Mouse (Mus musculus): ENCODE results near the gene Jagn1. TPM values are rescaled to one million over a fixed set of nuclear protein-coding genes. Genes with fewer than 3 reads are reported as not detected.
A peak's percentile ranks its signal among the peaks of the same experiment; 100 is the strongest.

Jagn1 gene
- polyA plus RNA-seq, 2 experiments, result 23.1 to 27.0 TPM

GRCm38 (mm10) chr6:113483729-113484128 lies 41.4 kb downstream of the Jagn1 start:
- WGBS (ENCODE audit: insufficient replicate concordance), result 10% methylated on average over 10 of the region's 10 CpGs
- TF ChIP-seq EP300 (IDR thresholded peaks at IDR 0.05; ENCODE audit: low read depth) (no peak), CTCF (IDR thresholded peaks at IDR 0.05; ENCODE audit: low read depth) (peak; percentile 20; the same call in 1 of the 2 replicates)
- Histone ChIP-seq H3K27ac (peak overlapping the region; percentile 45), H3K4me3 (ENCODE audit: insufficient read depth in 1 of 2, low read depth in 2 of 2, low read length in 2 of 2) (peak overlapping the region; percentile 59 to 66), H3K27me3 (ENCODE audit: control insufficient read depth, insufficient read depth, low read length) (peaks cover 8% of the 10 kb centered on the region), H3K9me3 (ENCODE audit: control insufficient read depth, low read length) (no peaks in the 10 kb centered on the region), H3K4me1 (replicated peaks; ENCODE audit: control insufficient read depth in 2 of 2, insufficient read depth in 2 of 2, low read length in 1 of 2) (peaks cover 6 to 17% of the 10 kb centered on the region in 2 experiments; a peak in 3 of 4 replicates), H3K9ac (replicated peaks) (peak overlapping the region; percentile 72), H3K4me2 (ENCODE audit: low read depth) (peak overlapping the region; percentile 73), H3K36me3 (replicated peaks; ENCODE audit: control insufficient read depth, insufficient read depth, low read depth) (no peaks in the 10 kb centered on the region)
- DNase-seq (ENCODE audit: low read depth in 3 of 3, low spot score in 3 of 3), result no peak
- ATAC-seq (ENCODE audit: insufficient read depth), result peak; percentile 17; the same call in 1 of the 2 replicates

- Histone ChIP-seq H3K4me3 (ENCODE audit: insufficient read depth in 1 of 2, low read depth in 2 of 2, low read length in 2 of 2) (no peak overlapping the region), H3K9me3 (ENCODE audit: control insufficient read depth, low read length) (no peaks in the 10 kb centered on the region), H3K36me3 (replicated peaks; ENCODE audit: control insufficient read depth, insufficient read depth, low read depth) (no peaks in the 10 kb centered on the region), H3K9ac (replicated peaks) (no peak overlapping the region), H3K27ac (no peak overlapping the region), H3K27me3 (ENCODE audit: control insufficient read depth, insufficient read depth, low read length) (peaks cover 3% of the 10 kb centered on the region), H3K4me1 (replicated peaks; ENCODE audit: control insufficient read depth in 2 of 2, insufficient read depth in 2 of 2, low read length in 1 of 2) (peaks cover 6 to 15% of the 10 kb centered on the region in 2 experiments; a peak in 3 of 4 replicates), H3K4me2 (ENCODE audit: low read depth) (no peak overlapping the region)
- TF ChIP-seq CTCF (IDR thresholded peaks at IDR 0.05; ENCODE audit: low read depth), result no peak
- TF ChIP-seq EP300 (IDR thresholded peaks at IDR 0.05; ENCODE audit: low read depth), result no peak
- 39% methylated on average over 7 of the region's 7 CpGs for WGBS (ENCODE audit: insufficient replicate concordance)
- peak in 2 of 3 experiments; percentile 32 to 41 for DNase-seq (ENCODE audit: low read depth in 3 of 3, low spot score in 3 of 3)
- ATAC-seq (ENCODE audit: insufficient read depth), result no peak
These were observed 44.8 kb downstream of the Jagn1 start for GRCm38 (mm10) chr6:113487125-113487576.

GRCm38 (mm10) chr6:113489410-113489809 lies 47.0 kb downstream of the Jagn1 start:
- Histone ChIP-seq H3K27me3 (ENCODE audit: control insufficient read depth, insufficient read depth, low read length) (peaks cover 2% of the 10 kb centered on the region; the same call in 1 of the 2 replicates), H3K36me3 (replicated peaks; ENCODE audit: control insufficient read depth, insufficient read depth, low read depth) (no peaks in the 10 kb centered on the region), H3K27ac (no peak overlapping the region), H3K4me2 (ENCODE audit: low read depth) (no peak overlapping the region), H3K4me1 (replicated peaks; ENCODE audit: control insufficient read depth in 2 of 2, insufficient read depth in 2 of 2, low read length in 1 of 2) (peaks cover 6 to 11% of the 10 kb centered on the region in 2 experiments; a peak in 3 of 4 replicates), H3K9me3 (ENCODE audit: control insufficient read depth, low read length) (no peaks in the 10 kb centered on the region), H3K9ac (replicated peaks) (no peak overlapping the region), H3K4me3 (ENCODE audit: insufficient read depth in 1 of 2, low read depth in 2 of 2, low read length in 2 of 2) (no peak overlapping the region)
- ATAC-seq (ENCODE audit: insufficient read depth), result no peak
- TF ChIP-seq EP300 (IDR thresholded peaks at IDR 0.05; ENCODE audit: low read depth), result no peak
- TF ChIP-seq CTCF (IDR thresholded peaks at IDR 0.05; ENCODE audit: low read depth), result no peak
- WGBS (ENCODE audit: insufficient replicate concordance), result 77% methylated on average over 14 of the region's 14 CpGs
- DNase-seq (ENCODE audit: low read depth in 3 of 3, low spot score in 3 of 3), result no peak

GRCm38 (mm10) chr6:113492101-113492864 lies 49.9 kb downstream of the Jagn1 start:
- TF ChIP-seq EP300 (IDR thresholded peaks at IDR 0.05; ENCODE audit: low read depth) (no peak), CTCF (IDR thresholded peaks at IDR 0.05; ENCODE audit: low read depth) (no peak)
- WGBS (ENCODE audit: insufficient replicate concordance), result 75% methylated on average over 24 of the region's 24 CpGs
- DNase-seq (ENCODE audit: low read depth in 3 of 3, low spot score in 3 of 3) (no peak), ATAC-seq (ENCODE audit: insufficient read depth) (no peak)
- Histone ChIP-seq H3K9ac (replicated peaks) (no peak overlapping the region), H3K9me3 (ENCODE audit: control insufficient read depth, low read length) (no peaks in the 10 kb centered on the region), H3K27me3 (ENCODE audit: control insufficient read depth, insufficient read depth, low read length) (peaks cover 12% of the 10 kb centered on the region), H3K4me1 (replicated peaks; ENCODE audit: control insufficient read depth in 2 of 2, insufficient read depth in 2 of 2, low read length in 1 of 2) (peaks cover 3 to 5% of the 10 kb centered on the region in 2 experiments; a peak in 3 of 4 replicates), H3K4me3 (ENCODE audit: insufficient read depth in 1 of 2, low read depth in 2 of 2, low read length in 2 of 2) (no peak overlapping the region), H3K27ac (no peak overlapping the region), H3K4me2 (ENCODE audit: low read depth) (no peak overlapping the region), H3K36me3 (replicated peaks; ENCODE audit: control insufficient read depth, insufficient read depth, low read depth) (no peaks in the 10 kb centered on the region)

- Histone ChIP-seq H3K27me3 (ENCODE audit: control insufficient read depth, insufficient read depth, low read length) (peaks cover 12% of the 10 kb centered on the region), H3K4me2 (ENCODE audit: low read depth) (peak overlapping the region; percentile 75), H3K4me3 (ENCODE audit: insufficient read depth in 1 of 2, low read depth in 2 of 2, low read length in 2 of 2) (peak overlapping the region; percentile 16 to 51), H3K27ac (no peak overlapping the region), H3K36me3 (replicated peaks; ENCODE audit: control insufficient read depth, insufficient read depth, low read depth) (no peaks in the 10 kb centered on the region), H3K4me1 (replicated peaks; ENCODE audit: control insufficient read depth in 2 of 2, insufficient read depth in 2 of 2, low read length in 1 of 2) (no peaks in the 10 kb centered on the region), H3K9me3 (ENCODE audit: control insufficient read depth, low read length) (no peaks in the 10 kb centered on the region), H3K9ac (replicated peaks) (peak overlapping the region; percentile 34; the same call in 1 of the 2 replicates)
- TF ChIP-seq CTCF (IDR thresholded peaks at IDR 0.05; ENCODE audit: low read depth), result peak; percentile 70
- TF ChIP-seq EP300 (IDR thresholded peaks at IDR 0.05; ENCODE audit: low read depth), result no peak
- peak; percentile 36 to 55 (median 47) for DNase-seq (ENCODE audit: low read depth in 3 of 3, low spot score in 3 of 3)
- WGBS (ENCODE audit: insufficient replicate concordance), result 1% methylated on average over 54 of the region's 54 CpGs
- ATAC-seq (ENCODE audit: insufficient read depth), result peak; percentile 75
These were observed 52.0 kb downstream of the Jagn1 start for GRCm38 (mm10) chr6:113494258-113494788.

All from liver, embryonic 14.5 days (tissue).